Mouse (Mus musculus): ENCODE results near the gene Snx32. TPM values are rescaled to one million over a fixed set of nuclear protein-coding genes. Genes with fewer than 3 reads are reported as not detected.
"Not testable (repeated sequence)": the region's sequence is repeated elsewhere in the genome, so short reads cannot be mapped to it uniquely, and the experiment has no call there.

The Snx32 gene
- polyA plus RNA-seq, 1 experiment from 2014 or later, result 10.6 TPM

DNA sequence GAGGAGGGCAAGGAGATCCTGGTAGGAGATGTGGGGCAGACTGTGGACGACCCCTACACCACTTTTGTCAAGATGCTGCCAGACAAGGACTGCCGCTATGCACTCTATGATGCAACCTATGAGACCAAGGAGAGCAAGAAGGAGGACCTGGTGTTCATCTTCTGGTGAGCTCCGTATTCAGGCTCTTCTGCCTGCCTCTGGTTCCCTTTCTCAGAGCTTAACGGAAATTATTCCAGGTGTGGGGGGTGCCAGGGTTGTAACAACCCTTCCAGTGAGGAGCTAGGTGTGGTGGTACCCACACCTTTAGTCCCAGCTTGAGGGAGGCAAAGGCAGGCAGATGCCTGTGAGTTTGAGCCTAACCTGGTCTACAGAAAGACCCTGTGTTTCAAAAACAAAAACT is 17.7 kb downstream of the Snx32 start:
- no peak overlapping the region for H3K4me3 ChIP-seq (ENCODE audit: low read length)
- no peaks in the 10 kb centered on the region for H3K27me3 ChIP-seq (ENCODE audit: insufficient read depth, low read length)
- no peak overlapping the region for H3K9ac ChIP-seq (replicated peaks; ENCODE audit: low read length)
- ATAC-seq (ENCODE audit: low FRiP score, low TSS enrichment), result no peak
- H3K36me3 ChIP-seq (ENCODE audit: insufficient read depth, low read length), result peaks cover 43% of the 10 kb centered on the region
- 81% methylated on average over 4 of the region's 4 CpGs for WGBS
- no peak overlapping the region for H3K4me2 ChIP-seq (replicated peaks; ENCODE audit: low read depth, low read length)
- no peaks in the 10 kb centered on the region for H3K9me3 ChIP-seq (ENCODE audit: low read length)
- peaks cover 26% of the 10 kb centered on the region for H3K4me1 ChIP-seq (ENCODE audit: insufficient read depth, low read length)
- no peak overlapping the region for H3K27ac ChIP-seq (ENCODE audit: low read length)

DNA sequence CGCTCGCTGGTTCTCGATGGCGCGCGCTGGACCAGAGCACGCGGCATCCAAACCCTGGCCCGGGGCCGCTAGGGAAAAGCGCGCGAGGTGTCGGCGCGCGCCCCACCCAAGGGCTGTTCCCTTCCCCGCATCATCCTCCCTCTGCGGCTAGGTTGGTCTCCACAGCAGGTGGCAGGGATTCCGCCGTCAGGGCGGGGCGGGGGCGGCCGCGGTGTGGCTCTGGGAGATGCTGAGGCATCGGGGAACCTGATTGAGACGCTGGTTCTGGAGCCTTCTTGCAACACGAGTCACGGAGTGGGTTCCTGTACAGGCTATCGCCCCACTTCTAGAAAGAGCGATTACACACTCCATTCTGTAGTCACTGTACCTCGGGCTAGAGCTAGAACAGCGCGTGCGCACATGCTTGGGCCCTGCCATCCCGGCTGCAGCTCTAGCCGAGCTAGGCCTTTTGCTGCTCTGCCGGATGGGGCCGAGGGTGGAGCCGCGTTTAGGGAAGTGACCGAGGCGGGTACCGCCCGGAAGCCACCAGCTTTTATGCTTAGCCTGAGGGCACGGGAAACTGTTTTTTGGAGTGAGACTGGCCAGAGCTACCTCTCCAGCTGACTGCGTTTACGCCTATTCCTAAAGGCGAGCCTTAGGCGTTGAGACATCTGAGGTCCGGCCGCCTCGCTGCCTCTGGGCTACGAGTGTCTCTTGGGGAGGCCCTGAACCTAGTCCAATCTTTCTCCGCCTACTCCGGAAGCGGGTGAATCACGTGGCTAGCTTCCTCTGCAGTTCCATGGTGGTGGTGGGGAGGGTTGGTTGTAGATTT is 19.2 kb downstream of the Snx32 start:
- H3K9me3 ChIP-seq (ENCODE audit: low read length), result no peaks in the 10 kb centered on the region
- peak overlapping the region; percentile 96 for H3K4me3 ChIP-seq (ENCODE audit: low read length)
- under 1% methylated on average over 58 of the region's 59 CpGs for WGBS
- H3K36me3 ChIP-seq (ENCODE audit: insufficient read depth, low read length), result peaks cover 29% of the 10 kb centered on the region
- H3K27ac ChIP-seq (ENCODE audit: low read length), result peak overlapping the region; percentile 100
- H3K4me1 ChIP-seq (ENCODE audit: insufficient read depth, low read length), result peaks cover 33% of the 10 kb centered on the region
- peak overlapping the region; percentile 94 for H3K9ac ChIP-seq (replicated peaks; ENCODE audit: low read length)
- no peaks in the 10 kb centered on the region for H3K27me3 ChIP-seq (ENCODE audit: insufficient read depth, low read length)
- ATAC-seq (ENCODE audit: low FRiP score, low TSS enrichment), result peak; percentile 14; the same call in 1 of the 2 replicates
- peak overlapping the region; percentile 86 for H3K4me2 ChIP-seq (replicated peaks; ENCODE audit: low read depth, low read length)

GRCm38 (mm10) chr19:5490313-5490897 is 19.9 kb downstream of the Snx32 start, which contains the start of gene Cfl1:
Gene Cfl1 (plus strand): TSS chr19:5490455.
- no peaks in the 10 kb centered on the region for H3K27me3 ChIP-seq (ENCODE audit: insufficient read depth, low read length)
- peak within 1 kb of the TSS; percentile 100 for H3K27ac ChIP-seq (ENCODE audit: low read length)
- ATAC-seq (ENCODE audit: low FRiP score, low TSS enrichment), result peak; percentile 57
- peak within 1 kb of the TSS; percentile 94 for H3K9ac ChIP-seq (replicated peaks; ENCODE audit: low read length)
- 0% methylated on average over 62 of the region's 62 CpGs for WGBS
- no peaks in the 10 kb centered on the region for H3K9me3 ChIP-seq (ENCODE audit: low read length)
- H3K36me3 ChIP-seq (ENCODE audit: insufficient read depth, low read length), result peaks cover 28% of the 10 kb centered on the region
- peak within 1 kb of the TSS; percentile 96 for H3K4me3 ChIP-seq (ENCODE audit: low read length)
- H3K4me1 ChIP-seq (ENCODE audit: insufficient read depth, low read length), result peaks cover 33% of the 10 kb centered on the region
- peak within 1 kb of the TSS; percentile 89 for H3K4me2 ChIP-seq (replicated peaks; ENCODE audit: low read depth, low read length)

- H3K9ac ChIP-seq (replicated peaks; ENCODE audit: low read length); ATAC-seq (ENCODE audit: low FRiP score, low TSS enrichment); H3K9me3 ChIP-seq (ENCODE audit: low read length); H3K27me3 ChIP-seq (ENCODE audit: insufficient read depth, low read length): not testable (repeated sequence)
- WGBS, result 46% methylated on average over 10 of the region's 10 CpGs
- peaks cover 33% of the 10 kb centered on the region for H3K4me1 ChIP-seq (ENCODE audit: insufficient read depth, low read length)
- H3K27ac ChIP-seq (ENCODE audit: low read length), result peak overlapping the region; percentile 100
- peak overlapping the region; percentile 89 for H3K4me2 ChIP-seq (replicated peaks; ENCODE audit: low read depth, low read length)
- peaks cover 30% of the 10 kb centered on the region for H3K36me3 ChIP-seq (ENCODE audit: insufficient read depth, low read length)
- peak overlapping the region; percentile 96; the same call in 1 of the 2 replicates for H3K4me3 ChIP-seq (ENCODE audit: low read length)
Observed at GRCm38 (mm10) chr19:5489721-5490120, 20.6 kb downstream of the Snx32 start.

- Histone ChIP-seq H3K36me3 (ENCODE audit: insufficient read depth, low read length) (peaks cover 31% of the 10 kb centered on the region), H3K27ac (ENCODE audit: low read length) (peak overlapping the region; percentile 100), H3K4me1 (ENCODE audit: insufficient read depth, low read length) (peaks cover 33% of the 10 kb centered on the region), H3K4me3 (ENCODE audit: low read length) (peak overlapping the region; percentile 61), H3K4me2 (replicated peaks; ENCODE audit: low read depth, low read length) (peak overlapping the region; percentile 89), H3K9ac (replicated peaks; ENCODE audit: low read length) (peak overlapping the region; percentile 74), H3K27me3 (ENCODE audit: insufficient read depth, low read length) (no peaks in the 10 kb centered on the region), H3K9me3 (ENCODE audit: low read length) (no peaks in the 10 kb centered on the region)
- WGBS, result under 1% methylated on average over 26 of the region's 26 CpGs
- peak; percentile 88 for ATAC-seq (ENCODE audit: low FRiP score, low TSS enrichment)
Observed at GRCm38 (mm10) chr19:5488878-5489571, 21.3 kb downstream of the Snx32 start.

DNA sequence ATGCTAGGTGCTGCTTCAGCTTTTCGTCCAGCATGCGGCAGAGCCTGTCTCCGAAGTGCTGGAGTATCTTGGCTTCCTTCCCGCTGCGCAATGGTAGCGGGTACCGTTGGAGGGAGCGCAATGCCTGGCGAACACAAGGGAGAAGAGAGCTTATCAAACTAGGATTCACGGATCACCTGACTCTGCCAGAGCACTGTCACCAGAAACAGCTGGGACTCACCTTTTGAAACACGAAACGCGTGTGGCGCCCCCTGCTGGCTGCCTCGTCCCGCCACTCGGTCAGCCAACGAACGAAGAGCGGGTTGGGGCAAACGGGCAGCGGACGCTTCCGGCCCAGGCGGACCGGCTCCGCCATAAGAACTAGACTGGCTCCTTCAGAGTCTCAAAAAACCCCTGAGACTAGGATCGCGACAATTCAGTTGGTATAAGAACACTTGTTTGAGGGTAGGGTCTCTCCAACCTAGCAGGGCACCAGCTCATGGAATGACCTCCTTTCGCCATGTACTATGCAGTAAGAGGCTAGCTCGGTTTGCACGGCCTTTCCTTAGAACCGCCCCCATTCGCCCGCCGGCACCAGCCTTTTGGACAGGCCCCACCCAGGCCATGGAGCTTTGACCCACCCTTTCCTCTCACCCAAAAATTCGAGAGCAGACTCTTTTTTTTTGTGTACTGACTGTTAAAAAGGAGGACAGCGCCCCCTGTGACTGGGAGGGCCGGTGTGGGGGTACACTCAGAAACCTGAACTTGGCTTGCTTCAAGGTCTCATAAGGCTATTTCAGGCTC is 22.4 kb downstream of the Snx32 start, which contains the start of gene Mus81:
Mus81 (minus strand) TSS at position 635 of the 783 bp plus-strand sequence.
- ATAC-seq (ENCODE audit: low FRiP score, low TSS enrichment), result peak; percentile 81
- WGBS, result 1% methylated on average over 39 of the region's 39 CpGs
- Histone ChIP-seq H3K9me3 (ENCODE audit: low read length) (no peaks in the 10 kb centered on the region), H3K4me3 (ENCODE audit: low read length) (peak within 1 kb of the TSS; percentile 61), H3K4me1 (ENCODE audit: insufficient read depth, low read length) (peaks cover 31% of the 10 kb centered on the region), H3K36me3 (ENCODE audit: insufficient read depth, low read length) (peaks cover 32% of the 10 kb centered on the region), H3K27me3 (ENCODE audit: insufficient read depth, low read length) (no peaks in the 10 kb centered on the region), H3K27ac (ENCODE audit: low read length) (peak within 1 kb of the TSS; percentile 100), H3K9ac (replicated peaks; ENCODE audit: low read length) (peak within 1 kb of the TSS; percentile 74), H3K4me2 (replicated peaks; ENCODE audit: low read depth, low read length) (peak within 1 kb of the TSS; percentile 89)

DNA sequence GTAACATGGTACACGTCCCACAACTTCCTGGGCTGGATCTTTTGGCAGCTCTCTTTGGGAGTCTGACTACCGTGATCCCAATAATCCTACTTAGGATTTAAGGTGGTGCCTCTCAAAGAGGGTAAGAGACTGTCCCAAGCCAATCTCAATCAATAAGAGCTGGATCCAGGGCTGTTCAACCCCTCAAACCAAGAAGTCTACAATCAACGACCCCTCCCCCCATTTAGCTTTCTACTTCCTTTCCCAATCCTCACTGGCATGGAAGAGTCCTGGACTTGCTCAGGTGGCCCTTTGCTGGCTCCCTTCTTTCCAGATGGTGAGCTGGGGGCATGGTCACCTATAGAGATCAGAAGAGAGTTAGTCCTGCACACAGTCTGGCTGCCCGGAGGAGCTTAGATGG is 23.6 kb downstream of the Snx32 start:
- no peak overlapping the region for H3K9ac ChIP-seq (replicated peaks; ENCODE audit: low read length)
- peaks cover 38% of the 10 kb centered on the region for H3K36me3 ChIP-seq (ENCODE audit: insufficient read depth, low read length)
- H3K27me3 ChIP-seq (ENCODE audit: insufficient read depth, low read length), result no peaks in the 10 kb centered on the region
- H3K27ac ChIP-seq (ENCODE audit: low read length), result no peak overlapping the region
- no peak overlapping the region for H3K4me3 ChIP-seq (ENCODE audit: low read length)
- H3K4me2 ChIP-seq (replicated peaks; ENCODE audit: low read depth, low read length), result peak overlapping the region; percentile 89; the same call in 1 of the 2 replicates
- 87% methylated on average over 4 of the region's 4 CpGs for WGBS
- H3K4me1 ChIP-seq (ENCODE audit: insufficient read depth, low read length), result peaks cover 20% of the 10 kb centered on the region
- ATAC-seq (ENCODE audit: low FRiP score, low TSS enrichment), result no peak
- H3K9me3 ChIP-seq (ENCODE audit: low read length), result no peaks in the 10 kb centered on the region

DNA sequence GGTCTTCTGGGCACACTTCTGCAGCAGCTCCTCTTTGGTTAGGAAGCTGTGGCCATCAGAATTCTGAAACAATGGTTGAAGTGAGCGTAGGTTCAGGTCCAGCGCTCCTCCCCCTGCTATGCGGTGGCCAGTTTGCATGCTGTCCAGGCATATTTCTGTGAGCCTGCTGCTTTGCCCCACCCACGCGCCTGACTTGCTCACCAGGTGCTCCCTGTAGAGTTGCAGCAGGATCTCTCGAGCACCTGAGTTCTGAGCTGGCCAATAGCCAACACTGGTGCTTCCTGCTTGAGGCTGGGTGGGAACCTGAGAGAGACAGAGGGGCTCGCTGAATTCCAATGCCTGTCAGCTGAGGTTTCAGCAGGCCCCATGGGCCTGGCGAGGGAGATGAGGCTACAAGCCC is 24.1 kb downstream of the Snx32 start:
- no peak overlapping the region for H3K27ac ChIP-seq (ENCODE audit: low read length)
- no peaks in the 10 kb centered on the region for H3K27me3 ChIP-seq (ENCODE audit: insufficient read depth, low read length)
- WGBS, result 63% methylated on average over 8 of the region's 8 CpGs
- peaks cover 19% of the 10 kb centered on the region for H3K4me1 ChIP-seq (ENCODE audit: insufficient read depth, low read length)
- H3K9ac ChIP-seq (replicated peaks; ENCODE audit: low read length), result no peak overlapping the region
- no peak for ATAC-seq (ENCODE audit: low FRiP score, low TSS enrichment)
- H3K4me2 ChIP-seq (replicated peaks; ENCODE audit: low read depth, low read length), result no peak overlapping the region
- H3K36me3 ChIP-seq (ENCODE audit: insufficient read depth, low read length), result peaks cover 43% of the 10 kb centered on the region
- H3K4me3 ChIP-seq (ENCODE audit: low read length), result no peak overlapping the region
- H3K9me3 ChIP-seq (ENCODE audit: low read length), result no peaks in the 10 kb centered on the region

DNA sequence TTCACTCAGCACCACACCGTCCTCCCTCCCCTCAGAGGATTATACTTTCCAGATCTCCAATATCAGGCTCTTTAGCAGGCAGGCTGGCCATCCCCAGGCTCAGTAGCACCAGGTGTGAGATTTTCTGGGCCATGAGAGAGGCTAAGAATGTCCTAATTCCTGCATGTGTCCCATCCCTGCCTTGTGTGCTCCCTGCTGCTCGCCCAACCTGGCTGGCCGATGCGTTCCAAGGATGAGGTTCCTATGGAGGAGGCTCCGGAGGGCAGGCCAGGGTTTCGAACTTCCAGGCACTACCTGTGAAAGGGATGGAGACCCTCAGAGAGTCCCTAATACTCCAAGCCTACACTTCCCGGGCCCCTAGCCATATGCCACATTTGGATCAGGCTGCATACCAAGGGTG is 24.5 kb downstream of the Snx32 start:
- no peak overlapping the region for H3K4me3 ChIP-seq (ENCODE audit: low read length)
- no peak overlapping the region for H3K4me2 ChIP-seq (replicated peaks; ENCODE audit: low read depth, low read length)
- no peak overlapping the region for H3K27ac ChIP-seq (ENCODE audit: low read length)
- no peak for ATAC-seq (ENCODE audit: low FRiP score, low TSS enrichment)
- 90% methylated on average over 7 of the region's 7 CpGs for WGBS
- no peak overlapping the region for H3K9ac ChIP-seq (replicated peaks; ENCODE audit: low read length)
- H3K9me3 ChIP-seq (ENCODE audit: low read length), result no peaks in the 10 kb centered on the region
- H3K27me3 ChIP-seq (ENCODE audit: insufficient read depth, low read length), result no peaks in the 10 kb centered on the region
- H3K4me1 ChIP-seq (ENCODE audit: insufficient read depth, low read length), result peaks cover 19% of the 10 kb centered on the region
- H3K36me3 ChIP-seq (ENCODE audit: insufficient read depth, low read length), result peaks cover 47% of the 10 kb centered on the region
